Mouse (Mus musculus): ENCODE results near the gene Gabrr3. TPM values are rescaled to one million over a fixed set of nuclear protein-coding genes. Genes with fewer than 3 reads are reported as not detected.

Gene Gabrr3
- polyA plus RNA-seq, 1 experiment from 2014 or later, result not detected

GRCm38 (mm10) chr16:59487975-59488548 lies 80.9 kb downstream of the Gabrr3 start:
- Histone ChIP-seq H3K36me3 (ENCODE audit: control insufficient read depth, insufficient read depth) (no peaks in the 10 kb centered on the region), H3K4me1 (replicated peaks; ENCODE audit: control insufficient read depth, insufficient read depth, low read length) (no peaks in the 10 kb centered on the region)

GRCm38 (mm10) chr16:59493199-59493598 lies 86.1 kb downstream of the Gabrr3 start:
- H3K9me3 ChIP-seq (ENCODE audit: control insufficient read depth, low read length), result no peaks in the 10 kb centered on the region
- no peaks in the 10 kb centered on the region for H3K36me3 ChIP-seq (ENCODE audit: control insufficient read depth, insufficient read depth)
- H3K27ac ChIP-seq (ENCODE audit: low read length), result no peak overlapping the region
- 96% methylated on average over 14 of the region's 14 CpGs for WGBS
- no peaks in the 10 kb centered on the region for H3K27me3 ChIP-seq (replicated peaks; ENCODE audit: control insufficient read depth, insufficient read depth, low read length)
- H3K9ac ChIP-seq (replicated peaks; ENCODE audit: low read depth, low read length), result no peak overlapping the region
- no peak for ATAC-seq
- H3K4me3 ChIP-seq (replicated peaks; ENCODE audit: low read length), result no peak overlapping the region
- H3K4me1 ChIP-seq (replicated peaks; ENCODE audit: control insufficient read depth, insufficient read depth, low read length), result no peaks in the 10 kb centered on the region
- H3K4me2 ChIP-seq (ENCODE audit: low read length), result no peak overlapping the region

More at GRCm38 (mm10) chr16:59487975-59488548, 80.9 kb downstream of the Gabrr3 start:
- no peak overlapping the region for H3K4me2 ChIP-seq (ENCODE audit: low read length)
- H3K9ac ChIP-seq (replicated peaks; ENCODE audit: low read depth, low read length), result no peak overlapping the region
- H3K27me3 ChIP-seq (replicated peaks; ENCODE audit: control insufficient read depth, insufficient read depth, low read length), result no peaks in the 10 kb centered on the region
- no peak for ATAC-seq
- no peaks in the 10 kb centered on the region for H3K9me3 ChIP-seq (ENCODE audit: control insufficient read depth, low read length)
- WGBS, result 96% methylated on average over 9 of the region's 9 CpGs
- no peak overlapping the region for H3K4me3 ChIP-seq (replicated peaks; ENCODE audit: low read length)
- no peak overlapping the region for H3K27ac ChIP-seq (ENCODE audit: low read length)

GRCm38 (mm10) chr16:59497947-59498346 lies 90.8 kb downstream of the Gabrr3 start:
- Histone ChIP-seq H3K4me3 (replicated peaks; ENCODE audit: low read length) (no peak overlapping the region), H3K4me2 (ENCODE audit: low read length) (no peak overlapping the region), H3K9ac (replicated peaks; ENCODE audit: low read depth, low read length) (no peak overlapping the region), H3K27me3 (replicated peaks; ENCODE audit: control insufficient read depth, insufficient read depth, low read length) (no peaks in the 10 kb centered on the region), H3K27ac (ENCODE audit: low read length) (no peak overlapping the region), H3K36me3 (ENCODE audit: control insufficient read depth, insufficient read depth) (no peaks in the 10 kb centered on the region), H3K4me1 (replicated peaks; ENCODE audit: control insufficient read depth, insufficient read depth, low read length) (no peaks in the 10 kb centered on the region), H3K9me3 (ENCODE audit: control insufficient read depth, low read length) (no peaks in the 10 kb centered on the region)
- WGBS, result 96% methylated on average over 1 of the region's 1 CpGs
- ATAC-seq, result no peak

GRCm38 (mm10) chr16:59499180-59499579 lies 92.0 kb downstream of the Gabrr3 start:
- WGBS, result 91% methylated on average over 3 of the region's 3 CpGs
- H3K27ac ChIP-seq (ENCODE audit: low read length), result no peak overlapping the region
- H3K9ac ChIP-seq (replicated peaks; ENCODE audit: low read depth, low read length), result no peak overlapping the region
- H3K4me2 ChIP-seq (ENCODE audit: low read length), result no peak overlapping the region
- no peaks in the 10 kb centered on the region for H3K36me3 ChIP-seq (ENCODE audit: control insufficient read depth, insufficient read depth)
- ATAC-seq, result no peak
- no peaks in the 10 kb centered on the region for H3K27me3 ChIP-seq (replicated peaks; ENCODE audit: control insufficient read depth, insufficient read depth, low read length)
- H3K4me3 ChIP-seq (replicated peaks; ENCODE audit: low read length), result no peak overlapping the region
- H3K4me1 ChIP-seq (replicated peaks; ENCODE audit: control insufficient read depth, insufficient read depth, low read length), result no peaks in the 10 kb centered on the region
- H3K9me3 ChIP-seq (ENCODE audit: control insufficient read depth, low read length), result no peaks in the 10 kb centered on the region

GRCm38 (mm10) chr16:59509830-59510229 lies 102.7 kb downstream of the Gabrr3 start:
- no peaks in the 10 kb centered on the region for H3K9me3 ChIP-seq (ENCODE audit: control insufficient read depth, low read length)
- H3K4me2 ChIP-seq (ENCODE audit: low read length), result no peak overlapping the region
- no peak overlapping the region for H3K4me3 ChIP-seq (replicated peaks; ENCODE audit: low read length)
- no peaks in the 10 kb centered on the region for H3K4me1 ChIP-seq (replicated peaks; ENCODE audit: control insufficient read depth, insufficient read depth, low read length)
- WGBS, result 88% methylated on average over 5 of the region's 5 CpGs
- ATAC-seq, result no peak
- no peaks in the 10 kb centered on the region for H3K27me3 ChIP-seq (replicated peaks; ENCODE audit: control insufficient read depth, insufficient read depth, low read length)
- H3K9ac ChIP-seq (replicated peaks; ENCODE audit: low read depth, low read length), result no peak overlapping the region
- H3K27ac ChIP-seq (ENCODE audit: low read length), result no peak overlapping the region
- no peaks in the 10 kb centered on the region for H3K36me3 ChIP-seq (ENCODE audit: control insufficient read depth, insufficient read depth)

Other genes starting within 250 kb of the Gabrr3 start
- not detected in 2 replicates for gene Olfr196, start 236.9 kb upstream of the Gabrr3 start, polyA plus RNA-seq (2015; fragmentation: Nextera tagmentation; extraction: Ambion mirVana)
- not detected in 2 replicates for gene Olfr198, start 203.8 kb upstream of the Gabrr3 start, polyA plus RNA-seq (2015; fragmentation: Nextera tagmentation; extraction: Ambion mirVana)
- not detected in 2 replicates for gene Olfr199, start 187.6 kb upstream of the Gabrr3 start, polyA plus RNA-seq (2015; fragmentation: Nextera tagmentation; extraction: Ambion mirVana)
- not detected in 2 replicates for gene Olfr201, start 134.7 kb upstream of the Gabrr3 start, polyA plus RNA-seq (2015; fragmentation: Nextera tagmentation; extraction: Ambion mirVana)
- gene Olfr202, start 120.5 kb upstream of the Gabrr3 start, polyA plus RNA-seq (2015; fragmentation: Nextera tagmentation; extraction: Ambion mirVana), result not detected in 2 replicates
- gene Olfr203, start 108.5 kb upstream of the Gabrr3 start, polyA plus RNA-seq (2015; fragmentation: Nextera tagmentation; extraction: Ambion mirVana), result not detected in 2 replicates
- not detected in 2 replicates for gene Olfr204, start 89.1 kb upstream of the Gabrr3 start, polyA plus RNA-seq (2015; fragmentation: Nextera tagmentation; extraction: Ambion mirVana)
- not detected in 2 replicates for gene Olfr205, start 76.2 kb upstream of the Gabrr3 start, polyA plus RNA-seq (2015; fragmentation: Nextera tagmentation; extraction: Ambion mirVana)
- gene Olfr206, start 58.1 kb upstream of the Gabrr3 start, polyA plus RNA-seq (2015; fragmentation: Nextera tagmentation; extraction: Ambion mirVana), result not detected in 2 replicates
- gene Olfr209, start 43.3 kb upstream of the Gabrr3 start, polyA plus RNA-seq (2015; fragmentation: Nextera tagmentation; extraction: Ambion mirVana), result not detected in 2 replicates
- 12.5 and 14.7 TPM in 2 replicates for gene Riox2, start 64.4 kb downstream of the Gabrr3 start, polyA plus RNA-seq (2015; fragmentation: Nextera tagmentation; extraction: Ambion mirVana)
- 2.0 and 2.1 TPM in 2 replicates for gene Crybg3, start 193.6 kb downstream of the Gabrr3 start, polyA plus RNA-seq (2015; fragmentation: Nextera tagmentation; extraction: Ambion mirVana)
- 48.2 and 49.6 TPM in 2 replicates for gene Arl6, start 232.1 kb downstream of the Gabrr3 start, polyA plus RNA-seq (2015; fragmentation: Nextera tagmentation; extraction: Ambion mirVana)